Mouse (Mus musculus) kidney, embryonic 16.5 days (tissue): ENCODE measurements around the gene Il4i1. TPM values are rescaled to one million over a fixed set of nuclear protein-coding genes. Genes with fewer than 3 reads are reported as not detected.
A peak's percentile ranks its signal among the peaks of the same experiment; 100 is the strongest.

Source experiments
- ATAC-seq: fragments of 200-750 bp; cut with Nextera tagmentation; 2 replicates; pipeline ENCODE4 v1.8.0; 2017; ENCODE audit warnings: moderate TSS enrichment; ENCODE audit not compliant: low FRiP score, low TSS enrichment
- H3K27ac ChIP-seq: fragments of 300-500 bp; sonication (generic); 2 replicates; pipeline ENCODE4 v1.5.1; 2014; ENCODE audit warnings: low read length
- H3K27me3 ChIP-seq: fragments of 300-500 bp; sonication (generic); 2 replicates; pipeline ENCODE4 v1.6.1; 2014; ENCODE audit warnings: low read length, control low read depth, mixed read lengths; ENCODE audit not compliant: insufficient read depth
- H3K36me3 ChIP-seq: fragments of 300-500 bp; sonication (generic); 2 replicates; pipeline ENCODE4 v1.6.1; 2014; ENCODE audit warnings: low read length, control low read depth, mixed read lengths; ENCODE audit not compliant: insufficient read depth
- H3K4me1 ChIP-seq: fragments of 300-500 bp; sonication (generic); 2 replicates; pipeline ENCODE4 v1.6.1; 2014; ENCODE audit warnings: low read length, control low read depth, mixed read lengths; ENCODE audit not compliant: insufficient read depth
- H3K4me2 ChIP-seq: fragments of 300-500 bp; sonication (generic); replicated peaks from 2 replicates; pipeline ENCODE4 v1.6.1; 2014; ENCODE audit warnings: low read depth, low read length
- H3K4me3 ChIP-seq: fragments of 300-500 bp; sonication (generic); 2 replicates; pipeline ENCODE4 v1.5.1; 2014; ENCODE audit warnings: mild to moderate bottlenecking, low read length
- H3K9ac ChIP-seq: fragments of 300-500 bp; sonication (generic); replicated peaks from 2 replicates; pipeline ENCODE4 v1.6.1; 2014; ENCODE audit warnings: low read length
- H3K9me3 ChIP-seq: fragments of 300-500 bp; sonication (generic); 2 replicates; pipeline ENCODE4 v1.6.1; 2016; ENCODE audit warnings: low read length, control low read depth
- WGBS: fragments of 180-500 bp; shearing (Covaris S2); extraction: QIAGEN DNeasy Blood & Tissue Kit; methylation state at CpG from one replicate; pipeline ENCODE4 v1.1.7; 2014; 5-methylcytosine and 5-hydroxymethylcytosine counted together
- polyA plus RNA-seq: library from polyadenylated mRNA; unstranded; fragments of >200 nt; fragmentation: Nextera tagmentation; extraction: Ambion mirVana; gene quantifications from 2 replicates; pipeline ENCODE4 v1.2.1, GENCODE M21; 2015

Gene Il4i1
- polyA plus RNA-seq, 1 experiment from 2014 or later = 1.1 TPM

- Histone ChIP-seq H3K9me3 (no peaks in the 10 kb centered on the region), H3K4me2 (peak overlapping the region; percentile 62), H3K9ac (peak overlapping the region; percentile 95), H3K4me3 (peak overlapping the region; percentile 63), H3K27me3 (no peaks in the 10 kb centered on the region), H3K27ac (no peak overlapping the region), H3K36me3 (peaks cover 8% of the 10 kb centered on the region), H3K4me1 (peaks cover 36% of the 10 kb centered on the region)
- ATAC-seq = no peak
- 21% methylated on average over 3 of the region's 3 CpGs for WGBS
These were observed 1.3 kb downstream of the Il4i1 start for GRCm38 (mm10) chr7:44817441-44817840.

DNA sequence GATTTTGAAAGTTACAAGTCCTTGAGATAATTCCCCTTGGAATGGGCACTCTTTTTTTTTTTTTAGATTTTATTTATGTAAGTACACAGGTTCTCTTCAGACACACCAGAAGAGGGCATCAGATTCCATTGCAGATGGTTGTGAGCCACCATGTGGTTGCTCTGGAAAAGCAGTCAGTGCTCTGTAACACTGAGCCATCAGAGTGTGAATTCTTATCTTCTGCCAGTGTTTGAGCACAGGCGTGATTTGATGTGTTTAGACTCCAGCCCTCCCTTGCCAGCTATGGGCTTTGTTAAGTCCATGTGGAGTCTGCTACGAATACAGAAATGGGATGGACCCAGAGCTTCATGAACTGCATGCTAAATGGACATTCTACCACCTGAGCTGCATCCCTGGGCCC, 2.0 kb downstream of the Il4i1 start:
- peaks cover 8% of the 10 kb centered on the region for H3K36me3 ChIP-seq

GRCm38 (mm10) chr7:44818751-44819235, 2.6 kb downstream of the Il4i1 start:
- Histone ChIP-seq H3K4me1 (peaks cover 36% of the 10 kb centered on the region), H3K4me2 (peak overlapping the region; percentile 62), H3K27me3 (no peaks in the 10 kb centered on the region), H3K4me3 (peak overlapping the region; percentile 63), H3K9ac (peak overlapping the region; percentile 48), H3K9me3 (no peaks in the 10 kb centered on the region), H3K36me3 (peaks cover 6% of the 10 kb centered on the region), H3K27ac (no peak overlapping the region)
- ATAC-seq = no peak
- 35% methylated on average over 6 of the region's 6 CpGs for WGBS

More for the DNA sequence above, 2.0 kb downstream of the Il4i1 start:
- Histone ChIP-seq H3K9ac (peak overlapping the region; percentile 95; the same call in 1 of the 2 replicates), H3K4me2 (peak overlapping the region; percentile 62), H3K4me3 (peak overlapping the region; percentile 63), H3K9me3 (no peaks in the 10 kb centered on the region), H3K27ac (no peak overlapping the region), H3K4me1 (peaks cover 36% of the 10 kb centered on the region), H3K27me3 (no peaks in the 10 kb centered on the region)
- 46% methylated on average over 2 of the region's 2 CpGs for WGBS
- no peak for ATAC-seq

DNA sequence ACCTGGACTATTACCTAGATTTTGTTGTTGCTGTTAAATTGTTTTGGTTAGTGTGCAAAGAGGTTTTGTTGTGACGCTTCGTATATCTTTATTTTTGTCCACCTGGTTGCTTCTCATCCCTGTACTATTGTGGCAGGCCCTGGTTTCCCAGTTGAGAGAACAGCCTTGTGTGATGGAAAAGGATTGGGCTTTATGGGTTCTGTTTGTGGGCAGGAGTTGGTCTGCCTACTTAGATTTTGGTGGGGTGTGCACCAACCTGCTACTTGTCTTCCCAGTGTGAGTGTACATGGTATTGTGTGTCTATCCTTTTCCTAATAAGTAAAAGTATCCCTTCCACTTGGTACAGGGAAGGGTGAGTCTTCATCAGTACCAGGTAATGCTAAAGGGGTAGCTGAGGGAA, 3.2 kb downstream of the Il4i1 start:
- H3K36me3 ChIP-seq = no peaks in the 10 kb centered on the region
- peak overlapping the region; percentile 62 for H3K4me2 ChIP-seq
- peak overlapping the region; percentile 48; the same call in 1 of the 2 replicates for H3K9ac ChIP-seq
- H3K9me3 ChIP-seq = no peaks in the 10 kb centered on the region
- peak overlapping the region; percentile 63; the same call in 1 of the 2 replicates for H3K4me3 ChIP-seq
- H3K27ac ChIP-seq = no peak overlapping the region; the same call in 1 of the 2 replicates
- peaks cover 36% of the 10 kb centered on the region for H3K4me1 ChIP-seq
- no peak for ATAC-seq
- no peaks in the 10 kb centered on the region for H3K27me3 ChIP-seq
- 91% methylated on average over 2 of the region's 2 CpGs for WGBS

DNA sequence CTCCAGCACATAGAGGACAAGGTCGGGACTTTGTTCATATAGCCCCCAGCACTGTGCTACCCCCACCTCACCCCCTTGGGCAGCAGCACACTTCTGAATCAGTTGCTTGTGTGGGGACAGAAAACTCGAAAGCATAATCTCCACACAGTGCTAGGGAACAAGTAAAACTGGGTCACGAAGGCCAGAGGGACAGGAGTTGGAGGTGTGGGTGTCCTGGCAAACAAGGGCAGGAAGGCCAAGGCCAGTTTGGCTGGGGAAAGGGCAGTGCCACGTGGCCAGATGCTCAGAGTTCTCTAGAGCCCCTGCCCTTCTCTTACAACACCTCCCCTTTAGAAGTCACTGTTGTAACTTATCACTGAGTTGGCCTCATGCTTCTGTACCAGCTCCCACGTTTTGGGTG, 3.7 kb downstream of the Il4i1 start:
- no peak overlapping the region for H3K4me2 ChIP-seq
- H3K9me3 ChIP-seq = no peaks in the 10 kb centered on the region
- H3K9ac ChIP-seq = no peak overlapping the region; the same call in 1 of the 2 replicates
- H3K4me1 ChIP-seq = peaks cover 34% of the 10 kb centered on the region
- 56% methylated on average over 5 of the region's 5 CpGs for WGBS
- ATAC-seq = no peak
- no peaks in the 10 kb centered on the region for H3K36me3 ChIP-seq
- no peak overlapping the region for H3K27ac ChIP-seq
- no peaks in the 10 kb centered on the region for H3K27me3 ChIP-seq
- H3K4me3 ChIP-seq = no peak overlapping the region

GRCm38 (mm10) chr7:44820525-44820924, 4.3 kb downstream of the Il4i1 start:
- peaks cover 31% of the 10 kb centered on the region for H3K4me1 ChIP-seq
- no peaks in the 10 kb centered on the region for H3K27me3 ChIP-seq
- ATAC-seq = no peak
- H3K9me3 ChIP-seq = no peaks in the 10 kb centered on the region
- no peak overlapping the region for H3K4me3 ChIP-seq
- no peaks in the 10 kb centered on the region for H3K36me3 ChIP-seq
- H3K4me2 ChIP-seq = no peak overlapping the region
- H3K27ac ChIP-seq = no peak overlapping the region
- WGBS = 79% methylated on average over 3 of the region's 3 CpGs
- no peak overlapping the region; the same call in 1 of the 2 replicates for H3K9ac ChIP-seq

- H3K4me3 ChIP-seq = no peak overlapping the region
- ATAC-seq = no peak
These were observed 5.7 kb downstream of the Il4i1 start for GRCm38 (mm10) chr7:44821666-44822448.

GRCm38 (mm10) chr7:44823409-44823808, 7.2 kb downstream of the Il4i1 start:
- Histone ChIP-seq H3K9me3 (no peaks in the 10 kb centered on the region), H3K4me2 (no peak overlapping the region), H3K9ac (no peak overlapping the region), H3K36me3 (0 out of 2 replicates have a peak, but pooled peaks cover 2% of the 10 kb centered on the region), H3K4me3 (no peak overlapping the region), H3K27ac (no peak overlapping the region), H3K4me1 (peaks cover 23% of the 10 kb centered on the region), H3K27me3 (no peaks in the 10 kb centered on the region)
- ATAC-seq = no peak
- WGBS = 48% methylated on average over 7 of the region's 7 CpGs

More at GRCm38 (mm10) chr7:44821666-44822448, 5.7 kb downstream of the Il4i1 start:
- no peaks in the 10 kb centered on the region for H3K27me3 ChIP-seq
- no peaks in the 10 kb centered on the region for H3K9me3 ChIP-seq
- no peak overlapping the region for H3K27ac ChIP-seq
- peaks cover 36% of the 10 kb centered on the region for H3K4me1 ChIP-seq
- WGBS = 82% methylated on average over 7 of the region's 7 CpGs
- no peak overlapping the region for H3K9ac ChIP-seq
- H3K36me3 ChIP-seq = no peaks in the 10 kb centered on the region
- H3K4me2 ChIP-seq = no peak overlapping the region

- ATAC-seq = no peak
- no peaks in the 10 kb centered on the region for H3K9me3 ChIP-seq
- no peak overlapping the region for H3K4me3 ChIP-seq
- H3K4me2 ChIP-seq = no peak overlapping the region
- H3K36me3 ChIP-seq = peaks cover 16% of the 10 kb centered on the region
- H3K4me1 ChIP-seq = peaks cover 8% of the 10 kb centered on the region
- H3K27me3 ChIP-seq = no peaks in the 10 kb centered on the region
- H3K27ac ChIP-seq = no peak overlapping the region
- no peak overlapping the region for H3K9ac ChIP-seq
- WGBS = 15% methylated on average over 3 of the region's 3 CpGs
These were observed 8.7 kb downstream of the Il4i1 start for GRCm38 (mm10) chr7:44824872-44825271.

DNA sequence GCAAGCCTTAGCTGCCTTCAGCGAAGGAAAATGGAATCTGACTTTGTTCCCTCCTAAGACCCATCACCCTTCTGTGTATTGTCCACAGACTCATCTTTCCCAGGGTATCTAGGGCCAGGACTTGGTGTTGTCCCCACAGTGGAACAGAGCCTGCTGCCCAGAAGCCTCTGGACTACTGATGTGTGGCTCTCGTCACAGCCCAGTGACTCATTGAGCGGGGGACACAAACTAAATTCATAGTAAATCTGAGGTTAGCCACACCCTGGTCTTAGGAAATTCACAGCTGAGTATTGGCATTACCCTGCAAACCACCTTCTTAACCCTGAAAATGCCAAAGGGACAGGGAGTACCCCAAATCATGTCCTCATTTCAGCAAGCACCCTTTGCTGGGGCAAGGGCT, 10.6 kb downstream of the Il4i1 start:
- Histone ChIP-seq H3K9me3 (no peaks in the 10 kb centered on the region), H3K36me3 (peaks cover 33% of the 10 kb centered on the region), H3K4me2 (no peak overlapping the region), H3K27ac (no peak overlapping the region), H3K27me3 (no peaks in the 10 kb centered on the region), H3K4me1 (peaks cover 6% of the 10 kb centered on the region; the same call in 1 of the 2 replicates), H3K9ac (no peak overlapping the region), H3K4me3 (no peak overlapping the region)
- 75% methylated on average over 3 of the region's 3 CpGs for WGBS
- no peak for ATAC-seq
